Mouse (Mus musculus): ENCODE data around the gene Chmp6.

- TF ChIP-seq POLR2A (IDR thresholded peaks at IDR 0.05; ENCODE audit: insufficient read length, low read depth) (no peak), CEBPB (IDR thresholded peaks at IDR 0.05; ENCODE audit: insufficient read depth, poor library complexity, severe bottlenecking) (no peak), TCF12 (IDR thresholded peaks at IDR 0.05; ENCODE audit: insufficient read depth, poor library complexity, severe bottlenecking) (no peak)
Observed at GRCm38 (mm10) chr11:119916834-119917469, 3.7 kb downstream of the Chmp6 start.
